Comparison of ENCODE assay signal across 11 mouse cellular contexts in the genomic region with DNA sequence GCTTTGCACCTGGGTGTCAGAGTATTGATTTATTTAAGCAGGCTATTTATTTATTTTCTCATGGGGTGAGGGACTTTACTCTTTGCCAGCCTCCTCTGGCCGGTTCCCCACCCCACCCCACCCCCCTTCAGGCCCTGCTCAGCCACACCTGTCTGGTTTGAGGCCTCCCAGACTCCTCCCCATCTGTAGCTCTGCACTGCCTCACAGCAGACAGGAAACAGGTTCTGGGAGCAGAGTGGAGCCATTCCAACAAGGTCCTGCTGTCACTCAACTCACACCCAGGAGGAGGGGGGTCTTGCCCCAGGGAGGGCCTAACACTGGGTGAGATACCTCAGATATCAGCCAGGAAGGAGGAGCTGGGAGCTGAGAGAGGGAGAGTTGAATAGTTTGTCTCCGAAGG. TPM values are rescaled to one million over a fixed set of nuclear protein-coding genes. Genes with fewer than 3 reads are reported as not detected.
A peak's percentile ranks its signal among the peaks of the same experiment; 100 is the strongest.
DNase-seq lines count a peak whose midpoint lies in the region; ATAC-seq lines count a peak whose summit lies in the region.
"Had no signal": no experiment of that assay in that cellular context is flagged by ENCODE, and none has a peak within 500 bp of the region (broad histone marks: within the 10 kb centered on the region; RNA-seq: fewer than 3 reads in every experiment).

No protein-coding gene starts in this region.

- H3K4me1 ChIP-seq in hindbrain, embryonic 12.5 days, result peaks cover 25% of the 10 kb centered on the region
- peaks cover 7% of the 10 kb centered on the region; the same call in 1 of the 2 replicates for H3K4me1 ChIP-seq in hindbrain, embryonic 16.5 days (ENCODE audit: control insufficient read depth, insufficient read depth, low read depth, low read length)
- H3K4me1 ChIP-seq in embryonic facial prominence, embryonic 12.5 days, result peaks cover 8% of the 10 kb centered on the region; the same call in 1 of the 2 replicates
- peaks cover 6% of the 10 kb centered on the region for H3K4me1 ChIP-seq in liver, embryonic 16.5 days (ENCODE audit: control insufficient read depth, low read depth, low read length)

- no peaks in the 10 kb centered on the region for H3K27me3 ChIP-seq in hindbrain, embryonic 12.5 days
- no peaks in the 10 kb centered on the region for H3K27me3 ChIP-seq in hindbrain, embryonic 16.5 days (replicated peaks; ENCODE audit: control insufficient read depth, insufficient read depth, low read length)
- no peaks in the 10 kb centered on the region for H3K27me3 ChIP-seq in embryonic facial prominence, embryonic 12.5 days
- H3K27me3 ChIP-seq in liver, embryonic 16.5 days (ENCODE audit: control insufficient read depth, insufficient read depth, low read depth, low read length), result no peaks in the 10 kb centered on the region

- DNase-seq in forelimb bud, embryonic 11.5 days (ENCODE audit: low read depth, low spot score), result peak; percentile 52
- no peak for DNase-seq in left cerebral cortex, adult 9 months (ENCODE audit: low spot score in 2 of 2)
- no peak for DNase-seq in spleen, postnatal 36 days (ENCODE audit: low spot score in 2 of 2)
- no peak for DNase-seq in thymus, postnatal 0 days (ENCODE audit: low spot score)
- DNase-seq: adrenal gland, adult 8-10 months; cerebellum, postnatal 25 days; thymus, postnatal 25 days had no signal

- no peaks in the 10 kb centered on the region for H3K9me3 ChIP-seq in hindbrain, embryonic 12.5 days (replicated peaks)
- H3K9me3 ChIP-seq in hindbrain, embryonic 16.5 days (ENCODE audit: control insufficient read depth, low read length), result no peaks in the 10 kb centered on the region
- no peaks in the 10 kb centered on the region for H3K9me3 ChIP-seq in embryonic facial prominence, embryonic 12.5 days
- H3K9me3 ChIP-seq in liver, embryonic 16.5 days (replicated peaks; ENCODE audit: control insufficient read depth, low read length), result no peaks in the 10 kb centered on the region

- ATAC-seq in hindbrain, embryonic 12.5 days (ENCODE audit: low FRiP score), result peak; percentile 29; the same call in 1 of the 2 replicates
- ATAC-seq in hindbrain, embryonic 16.5 days, result no peak
- ATAC-seq in embryonic facial prominence, embryonic 12.5 days (ENCODE audit: insufficient number of reproducible peaks, insufficient read depth, low FRiP score, low TSS enrichment), result peak; percentile 77; the same call in 1 of the 2 replicates
- ATAC-seq in liver, embryonic 16.5 days (ENCODE audit: low read depth), result peak; percentile 80

- no peak overlapping the region for H3K27ac ChIP-seq in hindbrain, embryonic 12.5 days
- no peak overlapping the region for H3K27ac ChIP-seq in hindbrain, embryonic 16.5 days (ENCODE audit: low read depth, low read length)
- no peak overlapping the region for H3K27ac ChIP-seq in embryonic facial prominence, embryonic 12.5 days
- H3K27ac ChIP-seq in liver, embryonic 16.5 days (ENCODE audit: low read length), result 0 out of 2 replicates have a peak overlapping the region, but pooled peaks have one; percentile 1

- H3K36me3 ChIP-seq in hindbrain, embryonic 12.5 days, result no peaks in the 10 kb centered on the region
- H3K36me3 ChIP-seq in hindbrain, embryonic 16.5 days (ENCODE audit: control insufficient read depth, insufficient read depth, low read length), result no peaks in the 10 kb centered on the region
- no peaks in the 10 kb centered on the region for H3K36me3 ChIP-seq in embryonic facial prominence, embryonic 12.5 days
- no peaks in the 10 kb centered on the region for H3K36me3 ChIP-seq in liver, embryonic 16.5 days (ENCODE audit: control insufficient read depth, insufficient read depth)

- H3K4me2 ChIP-seq in hindbrain, embryonic 12.5 days (replicated peaks), result no peak overlapping the region
- H3K4me2 ChIP-seq in hindbrain, embryonic 16.5 days (ENCODE audit: low read length), result no peak overlapping the region
- no peak overlapping the region for H3K4me2 ChIP-seq in embryonic facial prominence, embryonic 12.5 days (replicated peaks)
- no peak overlapping the region for H3K4me2 ChIP-seq in liver, embryonic 16.5 days (ENCODE audit: low read depth, low read length)

- 21% methylated on average over 2 of the region's 2 CpGs for WGBS in hindbrain, embryonic 12.5 days
- 16% methylated on average over 2 of the region's 2 CpGs for WGBS in hindbrain, embryonic 16.5 days
- 3% methylated on average over 2 of the region's 2 CpGs for WGBS in embryonic facial prominence, embryonic 12.5 days
- 11% methylated on average over 2 of the region's 2 CpGs for WGBS in liver, embryonic 16.5 days (ENCODE audit: insufficient replicate concordance)

- H3K4me3 ChIP-seq in hindbrain, embryonic 12.5 days, result no peak overlapping the region
- H3K4me3 ChIP-seq in hindbrain, embryonic 16.5 days (ENCODE audit: low read length), result no peak overlapping the region
- no peak overlapping the region for H3K4me3 ChIP-seq in embryonic facial prominence, embryonic 12.5 days
- H3K4me3 ChIP-seq in liver, embryonic 16.5 days (ENCODE audit: low read depth, low read length), result no peak overlapping the region

- no peak overlapping the region for H3K9ac ChIP-seq in hindbrain, embryonic 12.5 days
- H3K9ac ChIP-seq in hindbrain, embryonic 16.5 days (ENCODE audit: low read depth, low read length), result no peak overlapping the region
- no peak overlapping the region for H3K9ac ChIP-seq in embryonic facial prominence, embryonic 12.5 days
- no peak overlapping the region for H3K9ac ChIP-seq in liver, embryonic 16.5 days (ENCODE audit: low read depth, low read length)

RNA-seq across cellular contexts. Expression of gene Plxna2, which starts 7.5 kb away (rescaled TPM):
- 27.9 and 32.3 TPM in 2 replicates for polyA plus RNA-seq in hindbrain, embryonic 12.5 days (2016; fragmentation: Nextera tagmentation; extraction: Ambion mirVana)
- polyA plus RNA-seq in hindbrain, embryonic 16.5 days (2015; fragmentation: Nextera tagmentation; extraction: Ambion mirVana), result 24.2 and 28.3 TPM in 2 replicates
- polyA plus RNA-seq in embryonic facial prominence, embryonic 12.5 days (2016; fragmentation: Nextera tagmentation; extraction: Ambion mirVana), result 10.5 and 11.6 TPM in 2 replicates
- polyA plus RNA-seq in liver, embryonic 16.5 days (2015; fragmentation: Nextera tagmentation; extraction: Ambion mirVana), result 1.7 and 2.2 TPM in 2 replicates
- 0.87 and 0.95 TPM in 2 replicates for polyA plus RNA-seq in thymus, postnatal 0 days (2015; fragmentation: Nextera tagmentation; extraction: Ambion mirVana)
